Mouse (Mus musculus) kidney, embryonic 16.5 days (tissue): ENCODE results near the gene Psmb11. TPM values are rescaled to one million over a fixed set of nuclear protein-coding genes. Genes with fewer than 3 reads are reported as not detected.

Source experiments
- ATAC-seq: fragments of 200-750 bp; cut with Nextera tagmentation; 2 replicates; pipeline ENCODE4 v1.8.0; 2017; ENCODE audit warnings: moderate TSS enrichment; ENCODE audit not compliant: low FRiP score, low TSS enrichment
- H3K27ac ChIP-seq: fragments of 300-500 bp; sonication (generic); 2 replicates; pipeline ENCODE4 v1.5.1; 2014; ENCODE audit warnings: low read length
- H3K27me3 ChIP-seq: fragments of 300-500 bp; sonication (generic); 2 replicates; pipeline ENCODE4 v1.6.1; 2014; ENCODE audit warnings: low read length, control low read depth, mixed read lengths; ENCODE audit not compliant: insufficient read depth
- H3K36me3 ChIP-seq: fragments of 300-500 bp; sonication (generic); 2 replicates; pipeline ENCODE4 v1.6.1; 2014; ENCODE audit warnings: low read length, control low read depth, mixed read lengths; ENCODE audit not compliant: insufficient read depth
- H3K4me1 ChIP-seq: fragments of 300-500 bp; sonication (generic); 2 replicates; pipeline ENCODE4 v1.6.1; 2014; ENCODE audit warnings: low read length, control low read depth, mixed read lengths; ENCODE audit not compliant: insufficient read depth
- H3K4me2 ChIP-seq: fragments of 300-500 bp; sonication (generic); replicated peaks from 2 replicates; pipeline ENCODE4 v1.6.1; 2014; ENCODE audit warnings: low read depth, low read length
- H3K4me3 ChIP-seq: fragments of 300-500 bp; sonication (generic); 2 replicates; pipeline ENCODE4 v1.5.1; 2014; ENCODE audit warnings: mild to moderate bottlenecking, low read length
- H3K9ac ChIP-seq: fragments of 300-500 bp; sonication (generic); replicated peaks from 2 replicates; pipeline ENCODE4 v1.6.1; 2014; ENCODE audit warnings: low read length
- H3K9me3 ChIP-seq: fragments of 300-500 bp; sonication (generic); 2 replicates; pipeline ENCODE4 v1.6.1; 2016; ENCODE audit warnings: low read length, control low read depth
- WGBS: fragments of 180-500 bp; shearing (Covaris S2); extraction: QIAGEN DNeasy Blood & Tissue Kit; methylation state at CpG from one replicate; pipeline ENCODE4 v1.1.7; 2014; 5-methylcytosine and 5-hydroxymethylcytosine counted together
- microRNA counts: library from miRNA; unstranded; fragments of <30 nt; microRNA quantifications from one replicate; lab custom pipeline; 2016
- microRNA-seq: library from miRNA; unstranded; fragments of <30 nt; microRNA quantifications from one replicate; pipeline ENCODE4, GENCODE M21; 2016
- polyA plus RNA-seq: library from polyadenylated mRNA; unstranded; fragments of >200 nt; fragmentation: Nextera tagmentation; extraction: Ambion mirVana; gene quantifications from 2 replicates; pipeline ENCODE4 v1.2.1, GENCODE M21; 2015

The Psmb11 gene
- polyA plus RNA-seq, 1 experiment from 2014 or later: 0.07 TPM

DNA sequence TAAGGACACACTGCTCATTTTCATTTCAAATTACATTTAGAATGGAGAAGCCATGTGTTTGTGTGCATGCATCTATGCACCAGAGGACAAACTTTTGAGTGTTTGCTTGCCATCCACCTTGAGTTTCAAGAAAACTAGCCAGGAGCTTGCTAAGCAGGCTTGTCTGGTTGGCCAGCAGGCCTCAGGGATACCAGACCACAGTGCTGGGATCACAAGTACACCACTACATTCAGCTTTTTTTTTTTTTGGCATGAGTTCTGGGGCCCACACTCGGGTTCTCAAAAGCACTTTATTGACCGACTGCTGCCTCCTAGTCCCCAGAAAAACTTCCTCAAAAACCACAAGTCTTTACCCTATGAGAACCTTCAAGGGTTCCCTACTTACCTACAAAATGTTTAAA lies 53.1 kb downstream of the Psmb11 start:
- no peak overlapping the region for H3K9ac ChIP-seq
- H3K36me3 ChIP-seq: peaks cover 52% of the 10 kb centered on the region
- H3K4me2 ChIP-seq: no peak overlapping the region
- no peak overlapping the region for H3K27ac ChIP-seq
- WGBS: 68% methylated on average over 2 of the region's 2 CpGs
- no peak overlapping the region for H3K4me3 ChIP-seq
- H3K27me3 ChIP-seq: no peaks in the 10 kb centered on the region
- no peaks in the 10 kb centered on the region for H3K4me1 ChIP-seq
- no peaks in the 10 kb centered on the region for H3K9me3 ChIP-seq
- no peak for ATAC-seq

DNA sequence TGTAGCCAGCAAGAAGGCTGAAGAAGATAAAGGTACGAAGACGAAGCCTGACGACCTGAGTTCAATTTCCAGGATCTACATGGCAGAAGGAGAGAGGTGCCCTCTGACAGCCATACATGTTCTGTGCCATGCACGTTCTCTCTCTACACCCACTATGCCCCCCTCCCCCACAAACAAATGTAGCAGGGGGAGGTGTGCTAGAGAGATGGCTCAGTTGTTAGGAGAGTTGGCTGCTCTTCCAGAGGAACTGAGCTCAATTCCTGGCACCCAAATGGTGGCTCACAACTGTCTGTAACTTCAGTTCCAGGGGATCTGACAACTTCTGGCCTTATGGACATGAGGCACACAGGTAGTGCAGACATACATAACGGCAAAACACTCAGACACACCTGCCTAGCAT lies 55.1 kb downstream of the Psmb11 start:
- H3K36me3 ChIP-seq: peaks cover 49% of the 10 kb centered on the region
- no peak overlapping the region for H3K9ac ChIP-seq
- H3K4me2 ChIP-seq: no peak overlapping the region
- WGBS: 86% methylated on average over 5 of the region's 5 CpGs
- no peaks in the 10 kb centered on the region for H3K27me3 ChIP-seq
- no peaks in the 10 kb centered on the region for H3K4me1 ChIP-seq
- no peak overlapping the region for H3K4me3 ChIP-seq
- no peak overlapping the region for H3K27ac ChIP-seq
- H3K9me3 ChIP-seq: no peaks in the 10 kb centered on the region
- no peak for ATAC-seq

DNA sequence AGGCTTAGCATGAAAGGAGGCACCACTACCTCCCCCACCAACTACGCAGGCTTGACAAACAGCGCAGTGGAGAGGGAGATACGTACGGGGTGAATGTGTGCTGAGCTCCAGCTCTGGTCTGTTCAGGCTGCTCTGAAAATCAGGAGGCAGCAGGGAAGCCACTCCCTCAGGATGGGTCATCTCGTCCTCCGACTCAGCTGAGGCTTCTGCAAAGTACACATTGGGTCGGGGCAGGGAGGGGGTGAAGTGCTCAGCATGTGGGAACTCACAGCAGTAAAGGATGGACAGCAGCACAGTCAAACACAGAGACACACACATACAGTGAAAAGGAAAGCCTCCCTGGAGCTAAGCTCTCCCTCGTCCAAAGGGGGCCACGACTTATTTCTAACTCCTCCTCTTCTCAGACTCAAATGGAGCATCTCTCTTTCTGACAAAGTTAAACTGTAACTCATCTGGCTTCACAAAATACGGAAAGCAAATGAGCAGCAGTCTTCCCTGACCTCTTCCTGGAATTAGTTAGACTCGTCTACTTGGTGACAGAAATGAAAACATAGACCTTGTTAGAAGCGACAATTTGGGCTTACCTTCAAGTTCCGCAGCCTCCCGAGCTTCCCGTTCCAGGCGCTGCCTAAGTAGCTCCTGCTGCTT lies 57.5 kb downstream of the Psmb11 start:
- Histone ChIP-seq H3K4me3 (no peak overlapping the region), H3K36me3 (peaks cover 52% of the 10 kb centered on the region)
- 77% methylated on average over 16 of the region's 16 CpGs for WGBS

More for the DNA sequence above, 57.5 kb downstream of the Psmb11 start:
- H3K4me2 ChIP-seq: no peak overlapping the region
- H3K27ac ChIP-seq: no peak overlapping the region
- H3K4me1 ChIP-seq: peaks cover 6% of the 10 kb centered on the region; the same call in 1 of the 2 replicates
- H3K27me3 ChIP-seq: no peaks in the 10 kb centered on the region
- ATAC-seq: no peak
- H3K9me3 ChIP-seq: no peaks in the 10 kb centered on the region
- no peak overlapping the region for H3K9ac ChIP-seq

MicroRNAs encoded within 50 kb of the gene (microRNA counts, 519-probe panel; counts per million panel counts)
- microRNA mmu-miR-686 (lab: Ali Mortazavi, UCI): 104 counts per million, percentile 35 among the panel's probes with 10 or more counts

Small RNAs within 50 kb of the gene (microRNA-seq; reads per million reads assigned to microRNA genes)
- not detected for gene Mir686
- gene Mir6948: not detected

Other genes starting within 250 kb of the Psmb11 start
- gene Slc7a7, start 203.7 kb upstream of the Psmb11 start, polyA plus RNA-seq: 15.7 and 15.8 TPM in 2 replicates
- 202 and 227 TPM in 2 replicates for gene Mrpl52, start 194.5 kb upstream of the Psmb11 start, polyA plus RNA-seq
- 152 and 156 TPM in 2 replicates for gene Mmp14, start 189.8 kb upstream of the Psmb11 start, polyA plus RNA-seq
- 58.8 and 65.1 TPM in 2 replicates for gene Lrp10, start 157.3 kb upstream of the Psmb11 start, polyA plus RNA-seq
- 6.7 and 7.4 TPM in 2 replicates for gene Rem2, start 145.3 kb upstream of the Psmb11 start, polyA plus RNA-seq
- gene Prmt5, start 103.9 kb upstream of the Psmb11 start, polyA plus RNA-seq: 102 and 108 TPM in 2 replicates
- gene Haus4, start 66.8 kb upstream of the Psmb11 start, polyA plus RNA-seq: 57.3 and 62.4 TPM in 2 replicates
- gene Ajuba, start 43.9 kb upstream of the Psmb11 start, polyA plus RNA-seq: 32.9 and 45.6 TPM in 2 replicates
- gene 4931414P19Rik, start 15.4 kb upstream of the Psmb11 start, polyA plus RNA-seq: 11.2 and 14.2 TPM in 2 replicates
- 453 and 471 TPM in 2 replicates for gene Psmb5, start 3.4 kb upstream of the Psmb11 start, polyA plus RNA-seq
- gene Gm17606, start 19.5 kb downstream of the Psmb11 start, polyA plus RNA-seq: not detected in 2 replicates
- gene Cdh24, start 19.9 kb downstream of the Psmb11 start, polyA plus RNA-seq: 3.4 TPM in 2 replicates
- 90.4 and 91.1 TPM in 2 replicates for gene 1700123O20Rik, start 64.8 kb downstream of the Psmb11 start, polyA plus RNA-seq
- gene Acin1, start 65.5 kb downstream of the Psmb11 start, polyA plus RNA-seq: 120 and 136 TPM in 2 replicates
- 0.06 and 0.12 TPM in 2 replicates for gene Gm29776, start 77.4 kb downstream of the Psmb11 start, polyA plus RNA-seq
- 0.19 TPM in 1 of 2 replicates, not detected in the other for gene Cebpe, start 90.7 kb downstream of the Psmb11 start, polyA plus RNA-seq
- gene Slc7a8, start 160.5 kb downstream of the Psmb11 start, polyA plus RNA-seq: 21.0 and 24.6 TPM in 2 replicates
- gene Rnf212b, start 192.7 kb downstream of the Psmb11 start, polyA plus RNA-seq: 0.16 and 0.59 TPM in 2 replicates
- 18.0 and 19.9 TPM in 2 replicates for gene Homez, start 249.5 kb downstream of the Psmb11 start, polyA plus RNA-seq